Mouse (Mus musculus) lung, postnatal 0 days (tissue): ENCODE data around the gene Lyst.

Source experiments
- CTCF ChIP-seq: IDR thresholded peaks from 2 replicates; pipeline ENCODE4 v1.5.1; 2016; ENCODE audit warnings: antibody characterized with exemption, mild to moderate bottlenecking
- EP300 ChIP-seq: IDR thresholded peaks from 2 replicates; pipeline ENCODE4 v1.6.1; 2016; ENCODE audit warnings: antibody characterized with exemption, mild to moderate bottlenecking, control low read depth

DNA sequence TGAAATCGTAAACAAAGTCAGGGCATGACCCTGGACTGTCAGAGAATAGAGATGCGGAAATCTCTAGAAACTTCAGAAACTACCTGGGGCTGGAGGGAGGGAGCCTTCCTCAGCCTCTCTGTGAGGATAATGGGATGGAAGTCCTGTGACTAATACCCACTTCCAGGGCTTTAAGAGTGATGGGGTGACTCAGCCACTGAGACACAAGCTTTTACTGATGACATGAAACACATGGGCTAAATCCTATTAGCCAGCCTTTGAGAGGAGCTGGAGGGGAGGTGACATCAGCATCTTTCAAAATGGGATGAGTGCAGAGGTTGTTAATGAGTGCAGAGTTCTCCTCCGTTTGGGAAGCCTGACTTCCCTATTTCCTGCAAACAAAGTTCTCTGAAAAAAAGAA lies 38.2 kb upstream of the Lyst start:
- no peak for TF ChIP-seq EP300
- TF ChIP-seq CTCF: no peak
